Mouse (Mus musculus) heart, embryonic 14.5 days (tissue): Measurements from ENCODE around the gene Lbh. TPM values are rescaled to one million over a fixed set of nuclear protein-coding genes. Genes with fewer than 3 reads are reported as not detected.
A peak's percentile ranks its signal among the peaks of the same experiment; 100 is the strongest.

Experiments used
- ATAC-seq: fragments of 200-750 bp; cut with Nextera tagmentation; 2 replicates; pipeline ENCODE4 v1.8.0; 2017; ENCODE audit warnings: low read depth, moderate TSS enrichment; ENCODE audit not compliant: insufficient number of reproducible peaks, insufficient read depth, low FRiP score
- H3K27ac ChIP-seq, 2 experiments: fragments of 200-500 bp in 1 of 2; fragments of 300-500 bp in 1 of 2; sonication (generic) in 1 of 2; replicated peaks in 1 of 2; 2 replicates each; pipeline ENCODE4 v1.5.1; 2012 to 2014; ENCODE audit warnings: low read depth in 2 of 2, low read length in 2 of 2, control low read depth in 1 of 2, mild to moderate bottlenecking in 1 of 2, mixed read lengths in 1 of 2; ENCODE audit not compliant: control insufficient read depth in 1 of 2, insufficient read depth in 1 of 2
- H3K27me3 ChIP-seq: fragments of 300-500 bp; sonication (generic); 2 replicates; pipeline ENCODE4 v1.6.1; 2014; ENCODE audit warnings: mild to moderate bottlenecking, low read length, control low read depth; ENCODE audit not compliant: control insufficient read depth, insufficient read depth
- H3K36me3 ChIP-seq: fragments of 300-500 bp; sonication (generic); 2 replicates; pipeline ENCODE4 v1.6.1; 2014; ENCODE audit warnings: mild to moderate bottlenecking, control low read depth, low read length, mixed read lengths; ENCODE audit not compliant: control insufficient read depth, insufficient read depth
- H3K4me1 ChIP-seq, 2 experiments: fragments of 200-500 bp in 1 of 2; fragments of 300-500 bp in 1 of 2; sonication (generic) in 1 of 2; 2 replicates each; pipeline ENCODE4 v1.6.1; 2012 to 2014; ENCODE audit warnings: low read length in 2 of 2, control low read depth in 1 of 2, mixed read lengths in 1 of 2; ENCODE audit not compliant: control insufficient read depth in 2 of 2, insufficient read depth in 2 of 2
- H3K4me2 ChIP-seq: fragments of 300-500 bp; sonication (generic); 2 replicates; pipeline ENCODE4 v1.6.1; 2014; ENCODE audit warnings: mild to moderate bottlenecking, low read length
- H3K4me3 ChIP-seq, 2 experiments: fragments of 200-500 bp in 1 of 2; fragments of 300-500 bp in 1 of 2; sonication (generic) in 1 of 2; 2 replicates each; pipeline ENCODE4 v1.5.1; 2012 to 2014; ENCODE audit warnings: low read length in 2 of 2, mild to moderate bottlenecking in 2 of 2, control low read depth in 1 of 2, low read depth in 1 of 2, moderate library complexity in 1 of 2; ENCODE audit not compliant: control insufficient read depth in 1 of 2, insufficient read depth in 1 of 2
- H3K9ac ChIP-seq: fragments of 300-500 bp; sonication (generic); 2 replicates; pipeline ENCODE4 v1.6.1; 2014; ENCODE audit warnings: mild to moderate bottlenecking, low read length
- H3K9me3 ChIP-seq: fragments of 300-500 bp; sonication (generic); 2 replicates; pipeline ENCODE4 v1.6.1; 2016; ENCODE audit warnings: low read length, control low read depth; ENCODE audit not compliant: control insufficient read depth
- WGBS: fragments of 180-500 bp; shearing (Covaris S2); extraction: QIAGEN DNeasy Blood & Tissue Kit; methylation state at CpG from one replicate; pipeline ENCODE4 v1.1.7; 2014; 5-methylcytosine and 5-hydroxymethylcytosine counted together
- polyA plus RNA-seq: library from polyadenylated mRNA; unstranded; fragments of >200 nt; fragmentation: Nextera tagmentation; extraction: Ambion mirVana; gene quantifications from 2 replicates; pipeline ENCODE4 v1.2.1, GENCODE M21; 2014

Lbh gene
- polyA plus RNA-seq, 1 experiment from 2014 or later: 36.2 TPM

DNA sequence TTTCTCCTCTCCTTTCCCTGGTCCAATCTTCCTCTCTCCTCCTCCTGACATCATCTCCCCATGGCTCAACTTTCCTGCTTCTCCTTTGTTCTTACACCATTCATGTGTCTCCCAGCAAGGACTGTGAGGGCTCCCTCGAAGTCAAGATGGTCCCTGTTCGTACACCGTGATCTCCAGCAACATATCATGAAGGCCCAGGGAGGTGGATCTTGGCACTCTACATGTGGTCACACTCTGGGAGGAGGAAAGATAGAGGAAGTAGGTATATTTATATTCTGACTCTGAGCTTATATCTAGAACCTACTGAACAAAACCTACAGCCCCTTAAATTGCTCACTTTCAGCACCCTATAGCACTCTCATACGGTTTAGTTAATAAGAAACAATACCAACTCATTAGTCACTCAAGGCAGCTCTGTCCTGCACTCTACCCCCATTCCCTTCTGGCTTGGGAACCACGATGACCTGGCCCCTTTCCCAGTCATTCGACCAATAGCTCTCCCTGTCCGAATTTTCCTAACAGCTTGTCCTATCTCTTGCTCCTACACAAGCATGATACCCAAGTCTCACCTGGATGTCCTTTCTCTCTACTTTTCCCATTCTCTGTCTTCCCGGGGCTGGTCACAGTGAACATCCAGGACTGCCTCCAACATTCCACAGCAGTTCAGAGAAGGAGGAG lies 44.0 kb downstream of the Lbh start:
- no peak for ATAC-seq
- no peak overlapping the region for H3K9ac ChIP-seq

DNA sequence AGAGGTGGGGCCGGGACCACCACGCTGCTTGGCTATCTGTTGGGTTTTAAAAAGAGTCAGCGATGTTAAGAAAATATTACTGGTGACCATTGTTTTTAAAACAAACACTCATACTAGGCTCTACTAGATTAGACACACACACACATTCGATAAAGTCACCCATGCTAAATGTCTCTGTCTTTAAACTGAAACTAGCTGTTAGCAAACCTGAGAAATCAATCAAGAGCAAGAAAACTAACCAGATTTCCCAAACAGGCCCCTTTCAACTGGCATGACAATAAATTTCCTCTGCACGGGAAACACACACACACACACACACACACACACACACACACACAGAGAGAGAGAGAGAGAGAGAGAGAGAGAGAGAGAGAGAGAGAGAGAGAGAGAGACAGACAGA lies 47.6 kb downstream of the Lbh start:
- H3K4me3 ChIP-seq: no peak overlapping the region
- H3K9me3 ChIP-seq: no peaks in the 10 kb centered on the region
- no peak for ATAC-seq
- H3K4me1 ChIP-seq: peaks cover 24 to 37% of the 10 kb centered on the region in 2 experiments
- no peaks in the 10 kb centered on the region for H3K36me3 ChIP-seq
- no peaks in the 10 kb centered on the region for H3K27me3 ChIP-seq
- H3K4me2 ChIP-seq: no peak overlapping the region
- 48% methylated on average over 5 of the region's 5 CpGs for WGBS
- H3K9ac ChIP-seq: no peak overlapping the region
- H3K27ac ChIP-seq: peak overlapping the region in 1 of 2 experiments; percentile 25; a peak in 1 of 4 replicates

More for the DNA sequence above, 44.0 kb downstream of the Lbh start:
- no peak overlapping the region for H3K27ac ChIP-seq
- no peaks in the 10 kb centered on the region for H3K9me3 ChIP-seq
- no peaks in the 10 kb centered on the region for H3K27me3 ChIP-seq
- H3K36me3 ChIP-seq: no peaks in the 10 kb centered on the region
- 80% methylated on average over 8 of the region's 8 CpGs for WGBS
- H3K4me3 ChIP-seq: no peak overlapping the region
- peaks cover 16 to 19% of the 10 kb centered on the region in 2 experiments for H3K4me1 ChIP-seq
- H3K4me2 ChIP-seq: no peak overlapping the region

DNA sequence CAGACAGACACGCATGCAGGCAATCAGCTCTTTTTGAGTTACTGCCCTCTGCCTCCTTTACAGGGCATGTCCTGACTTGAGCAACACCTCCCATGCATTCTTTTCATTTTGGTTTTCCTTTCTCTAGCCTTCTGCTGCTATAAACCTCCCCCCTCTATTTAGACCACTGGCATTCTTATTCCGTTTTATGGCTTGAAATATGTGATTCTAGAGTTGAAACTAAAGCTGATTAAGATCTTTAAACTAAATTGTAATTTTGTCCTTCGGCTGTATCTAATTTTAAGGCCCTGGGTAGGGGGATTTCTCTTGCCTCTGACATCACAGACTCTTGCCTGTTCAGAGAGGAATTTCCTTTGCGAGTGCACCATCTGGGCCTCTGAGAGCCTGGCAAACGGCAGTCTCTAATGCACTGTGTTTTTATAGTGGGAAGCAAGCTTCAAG lies 48.0 kb downstream of the Lbh start:
- H3K9me3 ChIP-seq: no peaks in the 10 kb centered on the region
- no peaks in the 10 kb centered on the region for H3K36me3 ChIP-seq
- peak overlapping the region; percentile 25 to 58; a peak in 2 of 4 replicates for H3K27ac ChIP-seq
- H3K9ac ChIP-seq: no peak overlapping the region
- H3K4me3 ChIP-seq: no peak overlapping the region
- H3K4me2 ChIP-seq: no peak overlapping the region
- H3K4me1 ChIP-seq: peaks cover 27 to 37% of the 10 kb centered on the region in 2 experiments
- no peak for ATAC-seq
- H3K27me3 ChIP-seq: no peaks in the 10 kb centered on the region
- WGBS: 26% methylated on average over 5 of the region's 5 CpGs

DNA sequence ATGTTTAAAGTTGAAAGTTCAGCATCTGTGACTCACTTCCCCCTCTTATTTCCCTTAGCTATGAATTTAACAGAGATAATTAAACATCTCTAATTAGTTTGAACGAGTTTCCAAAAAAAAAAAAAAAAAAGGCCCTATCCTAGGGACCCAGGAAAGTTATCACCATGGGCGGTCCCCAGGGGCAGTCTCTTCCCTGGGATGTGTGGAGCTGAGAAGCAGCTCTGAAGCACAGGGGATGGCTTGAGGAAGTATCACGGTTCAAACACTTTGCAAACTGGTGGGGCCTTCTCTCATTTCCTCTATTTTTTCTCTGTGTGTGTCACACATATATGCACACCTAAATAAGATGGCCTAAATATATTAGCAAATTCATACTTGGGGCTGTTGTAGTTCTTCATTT lies 48.8 kb downstream of the Lbh start:
- H3K36me3 ChIP-seq: no peaks in the 10 kb centered on the region
- H3K4me2 ChIP-seq: no peak overlapping the region
- no peak overlapping the region for H3K4me3 ChIP-seq
- H3K4me1 ChIP-seq: peaks cover 29 to 37% of the 10 kb centered on the region in 2 experiments
- H3K9me3 ChIP-seq: no peaks in the 10 kb centered on the region
- H3K27ac ChIP-seq: peak overlapping the region in 1 of 2 experiments; percentile 56; a peak in 2 of 4 replicates
- no peak overlapping the region for H3K9ac ChIP-seq
- 34% methylated on average over 3 of the region's 3 CpGs for WGBS
- no peak for ATAC-seq
- H3K27me3 ChIP-seq: no peaks in the 10 kb centered on the region

DNA sequence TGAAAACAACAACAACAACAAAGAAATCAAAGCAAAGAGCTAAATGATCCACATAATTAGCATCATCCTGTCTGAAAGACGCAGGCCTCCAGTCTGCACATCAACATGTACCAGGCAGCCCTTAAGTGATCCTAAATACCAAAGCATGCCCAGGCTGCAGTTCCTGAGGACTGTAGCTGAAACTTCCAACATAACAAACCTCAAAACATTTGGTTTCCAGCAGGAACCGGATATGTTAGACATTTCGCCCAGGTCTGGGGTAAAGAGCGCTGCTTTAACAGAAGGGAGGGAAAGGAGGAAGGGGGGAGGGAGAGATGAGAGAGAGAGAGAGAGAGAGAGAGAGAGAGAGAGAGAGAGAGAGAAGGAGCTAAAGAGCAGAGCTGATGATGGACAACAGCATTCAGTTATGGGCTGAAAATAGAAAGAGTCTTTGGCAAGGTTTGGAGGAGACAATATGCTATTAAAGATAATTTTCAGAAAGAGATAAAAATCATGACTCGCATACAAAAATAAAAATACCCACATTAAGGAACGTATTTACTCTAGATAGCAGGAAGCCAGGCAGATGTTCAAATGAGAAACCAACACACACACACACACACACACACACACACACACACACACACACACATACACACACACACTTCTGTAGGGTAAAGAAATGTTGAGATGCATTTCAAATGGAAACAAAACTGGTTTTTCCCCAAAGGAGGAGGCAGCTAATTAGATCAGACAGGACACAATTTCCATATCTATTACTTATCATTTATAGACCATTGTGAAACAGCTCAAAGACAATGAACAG lies 49.5 kb downstream of the Lbh start:
- peak overlapping the region; percentile 42 to 60 for H3K27ac ChIP-seq
- no peaks in the 10 kb centered on the region for H3K36me3 ChIP-seq
- no peak overlapping the region for H3K4me2 ChIP-seq
- no peak overlapping the region for H3K9ac ChIP-seq
- no peaks in the 10 kb centered on the region for H3K27me3 ChIP-seq
- no peak for ATAC-seq
- WGBS: 29% methylated on average over 6 of the region's 6 CpGs
- H3K4me1 ChIP-seq: peaks cover 30 to 37% of the 10 kb centered on the region in 2 experiments
- no peak overlapping the region for H3K4me3 ChIP-seq
- H3K9me3 ChIP-seq: no peaks in the 10 kb centered on the region

DNA sequence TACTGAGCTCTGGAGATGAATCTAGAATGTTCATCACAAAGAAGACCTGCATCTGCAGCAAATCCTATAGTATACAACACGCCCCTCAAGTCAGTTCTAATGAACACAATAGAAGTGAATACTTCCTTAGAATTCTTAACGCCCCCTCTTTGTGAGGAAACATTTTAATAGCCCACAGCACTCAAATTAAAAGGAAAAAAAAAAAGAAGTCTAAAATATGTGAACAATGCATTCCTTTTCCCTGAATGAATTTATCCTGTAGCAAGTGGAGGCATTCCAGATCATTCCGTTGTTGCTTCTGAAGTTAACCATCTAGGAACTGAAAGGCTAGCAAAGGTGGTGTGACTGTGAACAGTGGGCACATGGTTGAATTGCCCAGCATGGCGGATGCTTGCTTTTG lies 50.6 kb downstream of the Lbh start:
- no peak overlapping the region for H3K4me2 ChIP-seq
- no peaks in the 10 kb centered on the region for H3K36me3 ChIP-seq
- H3K9me3 ChIP-seq: no peaks in the 10 kb centered on the region
- H3K27me3 ChIP-seq: no peaks in the 10 kb centered on the region
- H3K4me1 ChIP-seq: peaks cover 34 to 48% of the 10 kb centered on the region in 2 experiments
- no peak overlapping the region for H3K4me3 ChIP-seq
- ATAC-seq: no peak
- 72% methylated on average over 4 of the region's 4 CpGs for WGBS
- no peak overlapping the region for H3K9ac ChIP-seq
- no peak overlapping the region for H3K27ac ChIP-seq

DNA sequence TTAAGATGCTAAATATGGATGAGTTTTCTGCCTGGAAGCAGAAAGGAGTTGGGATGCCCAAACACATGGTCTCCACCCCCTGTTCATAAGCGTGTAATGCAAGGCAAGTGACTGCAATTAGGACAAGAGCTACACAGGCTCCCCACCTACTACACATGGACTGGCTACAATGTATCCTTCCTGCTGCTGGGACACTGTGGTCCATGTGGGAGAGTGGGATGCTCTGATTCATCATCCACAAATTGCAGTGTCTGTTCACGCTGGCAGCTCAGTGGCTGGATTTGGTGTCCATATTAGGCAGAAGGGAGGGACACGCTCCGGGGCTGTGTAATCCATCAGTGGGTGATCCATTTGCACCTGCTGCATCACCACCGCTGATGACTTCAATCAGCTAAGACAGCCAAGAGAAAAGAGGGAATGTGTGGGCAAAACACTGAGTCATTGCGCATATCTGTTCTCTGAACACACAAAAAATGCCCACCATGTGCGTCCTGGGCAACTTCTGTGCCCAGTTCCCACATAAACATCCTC lies 52.6 kb downstream of the Lbh start:
- no peak overlapping the region for H3K4me2 ChIP-seq
- H3K4me3 ChIP-seq: no peak overlapping the region
- no peak overlapping the region for H3K27ac ChIP-seq
- no peak overlapping the region for H3K9ac ChIP-seq
- H3K4me1 ChIP-seq: peaks cover 32 to 58% of the 10 kb centered on the region in 2 experiments
- WGBS: 83% methylated on average over 7 of the region's 7 CpGs
- ATAC-seq: no peak
- no peaks in the 10 kb centered on the region for H3K9me3 ChIP-seq
- H3K27me3 ChIP-seq: no peaks in the 10 kb centered on the region
- H3K36me3 ChIP-seq: no peaks in the 10 kb centered on the region
